Mouse (Mus musculus) bone marrow, adult 2 months (tissue): ENCODE measurements around the gene Nol6.

Source experiments
- CTCF ChIP-seq: fragments of 200-500 bp; IDR thresholded peaks from 2 replicates; pipeline ENCODE4 v1.5.1; 2011; ENCODE audit warnings: low read length, control low read depth; ENCODE audit not compliant: control insufficient read depth, insufficient read depth
- POLR2A ChIP-seq: fragments of 200-500 bp; IDR thresholded peaks from 2 replicates; pipeline ENCODE4 v1.6.1; 2011; ENCODE audit warnings: low read depth, mild to moderate bottlenecking, control low read depth, low read length, borderline replicate concordance; ENCODE audit not compliant: control insufficient read depth

- TF ChIP-seq POLR2A = 0 out of 2 replicates have a peak, but pooled peaks have one; percentile 21
- TF ChIP-seq CTCF = no peak
These were observed 26.2 kb downstream of the Nol6 start, which contains the start of gene Aqp3 for GRCm38 (mm10) chr4:41097871-41098576.
